Mouse (Mus musculus): ENCODE measurements around the gene Tcp11x2. TPM values are rescaled to one million over a fixed set of nuclear protein-coding genes. Genes with fewer than 3 reads are reported as not detected.
A peak's percentile ranks its signal among the peaks of the same experiment; 100 is the strongest.

The Tcp11x2 gene
- total and polyA plus RNA-seq, 3 experiments, result 7.2 to 13.1 (median 12.4) TPM

GRCm38 (mm10) chrX:135704349-135704748 lies 10.8 kb upstream of the Tcp11x2 start:
- dilution Hi-C loops (cut with MboI; ENCODE audit: extremely low pct_ligation_motif_present, extremely low pct_unique_long_range_greater_than_20kb, low sequenced_read_pairs), result no loop called here
- H3K4me2 ChIP-seq (ENCODE audit: insufficient read depth, low read depth, poor library complexity, severe bottlenecking), result no peak overlapping the region
- H3K9me3 ChIP-seq (replicated peaks; ENCODE audit: low read length), result no peaks in the 10 kb centered on the region
- no peaks in the 10 kb centered on the region for H3K36me3 ChIP-seq (replicated peaks in 1 of 2; ENCODE audit: control insufficient read depth in 1 of 2, insufficient read depth in 1 of 2, low read length in 1 of 2)
- H3K4me1 ChIP-seq (ENCODE audit: control insufficient read depth in 1 of 2, insufficient read depth in 2 of 2), result no peaks in the 10 kb centered on the region
- in situ Hi-C loops (cut with MboI; ENCODE audit: low pct_ligation_motif_present, low pct_unique_long_range_greater_than_20kb, low sequenced_read_pairs), result no loop called here
- H3K27me3 ChIP-seq (replicated peaks), result no peaks in the 10 kb centered on the region
- no peaks in the 10 kb centered on the region for H3K79me2 ChIP-seq (replicated peaks; ENCODE audit: control insufficient read depth, extremely low read depth, insufficient read depth, poor library complexity, severe bottlenecking)
- no peak overlapping the region for H3K27ac ChIP-seq (ENCODE audit: insufficient read depth, low read depth)
- H3K9ac ChIP-seq (ENCODE audit: insufficient read depth, low read depth), result no peak overlapping the region
- no peak for DNase-seq (ENCODE audit: extremely low read depth)
- TF ChIP-seq CTCF (conservative IDR thresholded peaks at IDR 0.05 in 1 of 2, IDR thresholded peaks at IDR 0.05 in 1 of 2; ENCODE audit: low read depth in 2 of 2, low read length in 2 of 2), result peak in 1 of 2 experiments; percentile 46; a peak in 2 of 4 replicates
- TF ChIP-seq ZNF384 (IDR thresholded peaks at IDR 0.05; ENCODE audit: low read depth, low read length), result peak; percentile 93
- TF ChIP-seq SMC3 (IDR thresholded peaks at IDR 0.05; ENCODE audit: low read depth, low read length), result peak; percentile 29; the same call in 1 of the 2 replicates
- TF ChIP-seq RAD21 (IDR thresholded peaks at IDR 0.05; ENCODE audit: low read depth, low read length), result peak; percentile 48
- no peak for TF ChIP-seq ZC3H11A (IDR thresholded peaks at IDR 0.05; ENCODE audit: low read depth, low read length)
- no peak overlapping the region for H3K4me3 ChIP-seq (replicated peaks in 1 of 3; ENCODE audit: low read depth in 2 of 3, low read length in 2 of 3, poor library complexity in 1 of 3)

GRCm38 (mm10) chrX:135703111-135703510 lies 9.5 kb upstream of the Tcp11x2 start:
- Histone ChIP-seq H3K36me3 (replicated peaks in 1 of 2; ENCODE audit: control insufficient read depth in 1 of 2, insufficient read depth in 1 of 2, low read length in 1 of 2) (no peaks in the 10 kb centered on the region), H3K4me3 (replicated peaks in 1 of 3; ENCODE audit: low read depth in 2 of 3, low read length in 2 of 3, poor library complexity in 1 of 3) (no peak overlapping the region), H3K79me2 (replicated peaks; ENCODE audit: control insufficient read depth, extremely low read depth, insufficient read depth, poor library complexity, severe bottlenecking) (no peaks in the 10 kb centered on the region), H3K4me1 (ENCODE audit: control insufficient read depth in 1 of 2, insufficient read depth in 2 of 2) (no peaks in the 10 kb centered on the region), H3K27me3 (replicated peaks) (no peaks in the 10 kb centered on the region), H3K27ac (ENCODE audit: insufficient read depth, low read depth) (no peak overlapping the region), H3K4me2 (ENCODE audit: insufficient read depth, low read depth, poor library complexity, severe bottlenecking) (no peak overlapping the region), H3K9ac (ENCODE audit: insufficient read depth, low read depth) (no peak overlapping the region), H3K9me3 (replicated peaks; ENCODE audit: low read length) (no peaks in the 10 kb centered on the region)
- TF ChIP-seq MXI1 (IDR thresholded peaks at IDR 0.05; ENCODE audit: low read depth, low read length), result no peak
- TF ChIP-seq MAFK (IDR thresholded peaks at IDR 0.05; ENCODE audit: insufficient replicate concordance, low read length), result peak; percentile 87
- no peak for TF ChIP-seq POLR2AphosphoS2 (IDR thresholded peaks at IDR 0.05; ENCODE audit: low read depth, low read length)
- TF ChIP-seq SMC3 (IDR thresholded peaks at IDR 0.05; ENCODE audit: low read depth, low read length), result no peak
- TF ChIP-seq JUND (conservative IDR thresholded peaks at IDR 0.05; ENCODE audit: low read depth, low read length), result no peak
- no peak for TF ChIP-seq SIN3A (IDR thresholded peaks at IDR 0.05; ENCODE audit: low read length)
- dilution Hi-C loops (cut with MboI; ENCODE audit: extremely low pct_ligation_motif_present, extremely low pct_unique_long_range_greater_than_20kb, low sequenced_read_pairs), result no loop called here
- in situ Hi-C loops (cut with MboI; ENCODE audit: low pct_ligation_motif_present, low pct_unique_long_range_greater_than_20kb, low sequenced_read_pairs), result no loop called here
- no peak for DNase-seq (ENCODE audit: extremely low read depth)

DNA sequence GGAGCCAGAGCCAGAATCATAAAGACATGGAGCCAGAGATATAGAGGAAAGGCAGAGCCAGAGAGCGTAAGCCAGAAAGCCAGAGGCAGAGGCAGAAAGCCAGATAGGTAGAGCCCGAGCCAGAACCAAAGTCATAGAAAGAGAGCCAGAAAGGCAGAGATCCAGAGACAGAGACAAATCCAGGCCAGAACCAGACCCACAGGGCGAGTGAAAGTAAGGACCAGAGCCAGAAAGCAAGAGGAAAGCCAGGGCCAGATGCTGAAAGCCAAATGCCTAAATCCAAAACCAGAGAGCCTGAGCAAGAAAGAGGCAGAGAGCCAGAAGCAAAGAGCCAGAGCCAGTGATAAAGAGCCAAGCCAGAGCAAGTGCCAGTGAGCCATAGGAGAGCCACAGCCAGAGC lies 5.8 kb downstream of the Tcp11x2 start:
- DNase-seq (ENCODE audit: extremely low read depth), result no peak
- no peaks in the 10 kb centered on the region for H3K27me3 ChIP-seq (replicated peaks)
- H3K79me2 ChIP-seq (replicated peaks; ENCODE audit: control insufficient read depth, extremely low read depth, insufficient read depth, poor library complexity, severe bottlenecking), result no peaks in the 10 kb centered on the region
- no peak overlapping the region for H3K4me2 ChIP-seq (ENCODE audit: insufficient read depth, low read depth, poor library complexity, severe bottlenecking)
- TF ChIP-seq RAD21 (IDR thresholded peaks at IDR 0.05; ENCODE audit: low read depth, low read length) (no peak), POLR2A (IDR thresholded peaks at IDR 0.05; ENCODE audit: low read depth, low read length) (no peak), KAT2A (IDR thresholded peaks at IDR 0.05; ENCODE audit: insufficient replicate concordance, low read length) (no peak), SIN3A (IDR thresholded peaks at IDR 0.05; ENCODE audit: low read length) (no peak), MEF2A (IDR thresholded peaks at IDR 0.05; ENCODE audit: borderline replicate concordance, low read depth, low read length) (no peak), USF1 (IDR thresholded peaks at IDR 0.05; ENCODE audit: low read depth, low read length) (no peak), CHD2 (IDR thresholded peaks at IDR 0.05; ENCODE audit: low read length) (no peak), MAX (IDR thresholded peaks at IDR 0.05; ENCODE audit: low read length) (no peak)
- H3K9me3 ChIP-seq (replicated peaks; ENCODE audit: low read length), result no peaks in the 10 kb centered on the region
- no peaks in the 10 kb centered on the region for H3K4me1 ChIP-seq (ENCODE audit: control insufficient read depth in 1 of 2, insufficient read depth in 2 of 2)
- peaks cover 0 to 4% of the 10 kb centered on the region in 2 experiments for H3K36me3 ChIP-seq (replicated peaks in 1 of 2; ENCODE audit: control insufficient read depth in 1 of 2, insufficient read depth in 1 of 2, low read length in 1 of 2)
- dilution Hi-C loops (cut with MboI; ENCODE audit: extremely low pct_ligation_motif_present, extremely low pct_unique_long_range_greater_than_20kb, low sequenced_read_pairs) (no loop called here), in situ Hi-C loops (cut with MboI; ENCODE audit: low pct_ligation_motif_present, low pct_unique_long_range_greater_than_20kb, low sequenced_read_pairs) (no loop called here)
- no peak overlapping the region for H3K4me3 ChIP-seq (replicated peaks in 1 of 3; ENCODE audit: low read depth in 2 of 3, low read length in 2 of 3, poor library complexity in 1 of 3)
- no peak overlapping the region for H3K9ac ChIP-seq (ENCODE audit: insufficient read depth, low read depth)
- no peak overlapping the region for H3K27ac ChIP-seq (ENCODE audit: insufficient read depth, low read depth)
